Mouse (Mus musculus) spleen, postnatal 10 days (tissue): ENCODE data around the gene Polr1d.

Experiments
- DNase-seq, 2 experiments: peaks; one replicate each; pipeline ENCODE4 v3.0.0; 2021 to 2022; ENCODE audit warnings: low spot score in 2 of 2

Gene Polr1d

GRCm38 (mm10) chr5:147076799-147077165 lies at the start of gene Polr1d:
Polr1d (plus strand) TSS chr5:147077050.
- no peak for DNase-seq

DNA sequence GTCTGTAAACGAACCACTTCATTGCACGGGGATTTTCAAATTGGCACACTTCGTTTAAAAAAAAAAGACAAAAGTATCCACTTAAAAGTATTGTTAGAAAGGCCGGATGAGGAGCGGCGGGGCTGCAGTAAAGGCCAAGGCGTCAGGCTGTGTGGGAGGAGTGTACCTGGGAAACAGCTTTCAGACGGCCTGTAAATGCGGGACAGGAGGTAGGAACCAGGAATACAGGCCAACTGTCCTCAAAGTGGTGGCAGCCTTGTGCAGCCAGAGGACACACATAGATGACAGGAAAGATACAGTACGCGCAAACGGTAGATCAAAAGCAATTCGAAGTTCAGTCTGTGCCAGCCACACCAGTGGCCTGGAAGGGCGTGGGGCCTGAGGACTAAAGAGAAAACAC lies 45.6 kb upstream of the Polr1d start:
- no peak for DNase-seq

- DNase-seq = no peak
Measured at GRCm38 (mm10) chr5:147033155-147033554, 43.7 kb upstream of the Polr1d start.

DNA sequence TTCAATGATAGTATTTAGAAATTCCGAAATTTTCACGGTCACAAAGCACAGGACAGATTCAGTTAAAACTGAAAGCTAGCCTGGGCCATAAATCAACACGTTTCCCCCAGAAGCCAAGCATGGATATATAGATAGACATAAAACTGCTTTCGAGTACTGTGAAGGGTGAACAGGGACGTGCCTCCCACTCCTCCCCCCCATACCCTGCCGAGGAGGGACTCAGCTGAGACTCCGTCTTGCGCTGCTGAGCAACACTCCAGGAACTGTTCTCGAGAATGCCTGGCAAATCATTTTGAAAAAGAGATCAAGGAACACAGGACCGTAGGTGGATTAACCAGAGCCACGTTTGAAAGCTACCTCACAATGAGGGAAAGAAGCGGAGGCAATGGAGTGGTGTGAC lies 42.6 kb upstream of the Polr1d start:
- no peak for DNase-seq

- DNase-seq = no peak
Measured at GRCm38 (mm10) chr5:147035301-147035700, 41.5 kb upstream of the Polr1d start.

DNA sequence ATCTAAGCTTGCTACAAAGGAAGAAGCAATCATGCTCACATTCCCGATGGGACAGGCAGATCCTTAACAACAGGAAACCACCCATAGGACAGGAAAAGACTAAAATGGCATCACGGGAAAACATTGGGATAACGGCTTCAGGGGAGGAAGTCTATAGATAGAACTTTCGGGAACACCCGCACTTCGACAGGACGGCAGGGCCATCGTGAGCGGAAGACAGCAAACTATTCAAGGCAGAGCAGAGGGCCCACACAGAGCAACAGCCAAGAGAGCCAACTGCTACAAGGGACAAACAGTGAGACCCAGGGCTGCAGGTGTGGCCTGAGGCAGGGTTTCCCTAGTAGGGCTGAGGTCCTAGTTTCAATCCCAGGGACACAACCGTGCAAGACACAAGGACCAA lies 40.8 kb upstream of the Polr1d start:
- DNase-seq = no peak

DNA sequence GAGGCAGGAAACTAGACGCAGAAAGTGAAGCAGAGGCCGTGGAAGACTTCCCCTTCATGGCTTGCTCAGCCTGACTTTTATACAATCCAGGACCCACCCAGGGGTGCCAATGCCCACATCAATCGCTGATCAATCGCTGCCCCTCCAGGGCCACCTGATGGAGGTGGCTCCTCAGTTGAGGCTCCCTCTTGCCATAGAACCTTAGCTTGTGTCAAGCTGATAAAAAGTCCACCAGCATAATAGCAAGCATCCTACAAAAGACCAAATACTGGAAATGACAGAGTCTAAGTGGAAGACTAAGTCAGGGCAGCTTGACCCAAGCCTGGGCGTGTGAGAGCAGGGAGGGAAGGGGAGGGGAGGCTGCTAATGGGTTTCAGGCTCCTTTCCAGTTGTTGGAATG lies 40.2 kb upstream of the Polr1d start:
- DNase-seq = no peak

- DNase-seq = no peak
Measured at GRCm38 (mm10) chr5:147037601-147038000, 39.2 kb upstream of the Polr1d start.

DNA sequence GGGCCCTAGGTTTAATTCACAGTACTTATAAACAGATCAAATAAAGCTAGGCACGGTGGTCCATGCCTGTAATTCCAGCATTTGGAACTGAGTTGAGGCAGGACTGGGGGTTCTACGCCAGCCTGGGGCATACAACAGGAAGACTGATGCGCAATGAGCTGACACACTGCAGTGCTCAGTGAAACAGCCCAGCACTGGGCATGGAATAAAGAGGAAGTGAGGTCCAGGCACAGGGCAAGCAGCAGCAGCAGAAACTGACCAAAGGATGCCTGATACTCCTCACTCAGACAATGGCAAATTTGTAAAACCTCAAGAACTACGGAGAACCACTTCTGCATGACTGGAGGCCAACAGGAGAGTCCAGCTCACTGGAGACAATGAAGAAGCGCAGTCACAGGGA lies 37.5 kb upstream of the Polr1d start:
- DNase-seq = no peak

- no peak for DNase-seq
Measured at GRCm38 (mm10) chr5:147041965-147042937, 34.6 kb upstream of the Polr1d start.

GRCm38 (mm10) chr5:147043240-147043844 lies 33.5 kb upstream of the Polr1d start:
- DNase-seq = no peak

DNA sequence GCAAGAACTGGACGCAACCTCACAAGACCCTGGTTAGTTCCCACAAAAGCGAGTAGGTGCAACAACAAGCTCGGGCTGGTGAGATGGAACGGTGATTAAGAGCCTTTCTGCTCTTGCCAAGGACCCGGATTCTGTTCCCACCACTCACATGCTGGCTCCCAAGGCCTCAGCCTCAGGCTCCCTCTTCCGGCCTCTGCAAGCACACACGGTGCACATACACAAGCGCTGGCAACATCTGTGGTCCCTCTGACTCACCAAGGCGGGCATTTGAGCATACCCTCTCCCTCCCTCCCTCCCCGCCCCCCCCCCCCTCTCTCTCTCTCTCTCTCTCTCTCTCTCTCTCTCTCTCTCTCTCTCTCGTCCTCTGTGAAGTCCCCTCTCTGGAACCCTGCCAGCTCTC lies 31.5 kb upstream of the Polr1d start:
- no peak for DNase-seq

- DNase-seq = no peak
Measured at GRCm38 (mm10) chr5:147045929-147046328, 30.9 kb upstream of the Polr1d start.

- no peak for DNase-seq
Measured at GRCm38 (mm10) chr5:147049544-147050209, 27.2 kb upstream of the Polr1d start.

GRCm38 (mm10) chr5:147050816-147051499 lies 25.9 kb upstream of the Polr1d start:
- DNase-seq = no peak

- DNase-seq = no peak
Measured at GRCm38 (mm10) chr5:147051500-147052308, 25.1 kb upstream of the Polr1d start.

- DNase-seq = no peak
Measured at GRCm38 (mm10) chr5:147052309-147052558, 24.6 kb upstream of the Polr1d start.

DNA sequence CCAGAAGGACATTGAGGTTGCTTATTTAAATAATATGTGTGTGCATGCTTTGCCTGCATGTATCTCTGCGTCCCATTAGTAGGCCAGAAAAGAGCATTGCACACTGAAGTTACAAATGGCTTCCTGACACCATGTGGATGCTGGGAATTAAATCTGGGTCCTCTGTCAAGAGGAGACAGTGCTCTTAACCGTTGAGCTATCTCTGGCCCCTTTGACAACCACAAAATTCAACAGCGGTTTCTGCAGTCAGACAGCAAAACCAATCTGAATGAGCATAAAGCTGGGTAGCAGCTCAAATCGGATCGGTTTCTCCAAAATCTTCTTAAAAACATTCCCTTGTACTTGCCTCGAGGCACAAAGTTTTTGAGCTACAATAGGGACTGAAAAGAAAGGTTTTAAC lies 23.8 kb upstream of the Polr1d start:
- DNase-seq = no peak

DNA sequence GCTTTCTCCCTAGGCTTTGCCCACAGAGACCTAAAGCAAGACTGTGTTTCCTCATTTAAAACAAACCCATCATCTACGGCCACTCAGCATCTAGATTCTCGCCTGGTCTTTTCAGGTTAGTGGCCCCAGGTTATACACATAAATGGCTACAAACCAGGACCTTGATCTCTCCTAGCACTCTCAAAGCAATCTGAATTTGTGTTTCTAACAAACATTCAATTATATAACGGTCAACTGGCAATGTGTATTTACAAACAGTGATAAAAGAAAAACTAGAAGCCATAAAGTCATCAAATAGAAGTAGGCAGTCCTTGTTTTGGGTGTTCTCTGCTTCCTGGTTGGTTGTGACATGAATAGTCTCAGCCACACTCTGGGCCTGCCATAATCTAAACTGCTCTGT lies 23.4 kb upstream of the Polr1d start:
- DNase-seq = no peak

DNA sequence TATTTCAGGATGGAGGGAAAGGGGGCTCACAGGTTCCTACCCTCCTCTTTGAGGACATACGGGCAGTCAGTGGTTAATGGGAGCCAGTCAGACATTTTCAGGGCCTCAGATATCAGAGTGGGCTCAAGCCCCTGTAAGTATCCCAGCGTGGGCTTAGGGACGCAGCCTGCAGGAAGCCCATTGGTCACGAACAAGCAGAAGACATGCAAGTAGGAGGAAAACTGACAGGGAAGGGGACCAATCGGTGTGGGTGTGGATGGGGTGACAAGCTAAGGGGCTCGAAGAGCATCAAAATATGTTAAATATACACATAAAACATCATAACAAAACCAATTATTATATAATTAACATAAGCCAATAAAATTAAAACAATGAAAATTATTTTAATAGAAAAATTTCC lies 22.5 kb upstream of the Polr1d start:
- DNase-seq = no peak

DNA sequence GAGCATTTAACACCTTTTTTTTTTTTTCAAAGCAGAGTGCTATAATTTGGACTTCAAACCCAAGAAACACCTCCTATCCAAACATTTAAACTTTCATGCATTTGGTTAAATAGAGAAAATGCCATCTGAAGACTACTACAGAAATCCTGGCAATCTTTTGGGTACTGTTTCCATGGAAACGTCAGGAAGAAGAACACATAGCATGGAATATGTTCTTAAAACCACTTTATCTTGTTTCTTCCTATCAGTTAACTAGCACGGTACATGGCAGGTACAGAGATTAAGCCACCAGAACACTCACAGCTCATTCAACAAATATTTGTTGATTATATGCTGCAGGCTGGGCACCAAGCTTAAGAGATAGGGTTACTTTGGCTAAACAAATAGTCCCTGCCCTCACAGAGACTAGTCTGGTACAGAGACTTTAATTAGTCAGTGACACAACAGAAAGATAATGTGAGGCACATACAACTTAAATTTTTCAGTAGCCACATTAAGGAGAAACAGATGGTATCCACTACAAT lies 22.0 kb upstream of the Polr1d start:
- DNase-seq = no peak
